Comparison of ENCODE assay signal across 8 mouse cellular contexts in genomic region chr2:76338215-76339156, GRCm38 (mm10). TPM values are rescaled to one million over a fixed set of nuclear protein-coding genes. Genes with fewer than 3 reads are reported as not detected.
DNase-seq lines count a peak whose midpoint lies in the region; ATAC-seq and TF ChIP-seq lines count a peak whose summit lies in the region.

TSS of gene Pde11a (minus strand) at chr2:76338774.

- no peak for TF ChIP-seq EP300 in lung, postnatal 0 days (IDR thresholded peaks at IDR 0.05)

- H3K36me3 ChIP-seq in heart, embryonic 16.5 days (ENCODE audit: control insufficient read depth, insufficient read depth) = no peaks in the 10 kb centered on the region
- H3K36me3 ChIP-seq in lung, postnatal 0 days (ENCODE audit: insufficient read depth, low read length) = no peaks in the 10 kb centered on the region

- ATAC-seq in common myeloid progenitor, adult 5-6 weeks (replicated peaks; ENCODE audit: low read depth, poor library complexity, severe bottlenecking) = peak; percentile 71
- no peak for ATAC-seq in heart, embryonic 16.5 days (replicated peaks; ENCODE audit: extremely low read depth, insufficient read depth, low FRiP score)
- ATAC-seq in lung, postnatal 0 days = peak; percentile 80

- no peaks in the 10 kb centered on the region for H3K9me3 ChIP-seq in heart, embryonic 16.5 days (replicated peaks; ENCODE audit: control insufficient read depth, low read length)
- H3K9me3 ChIP-seq in lung, postnatal 0 days (ENCODE audit: low read length) = no peaks in the 10 kb centered on the region

- H3K4me3 ChIP-seq in heart, embryonic 16.5 days (ENCODE audit: low read length) = peak within 1 kb of the TSS; percentile 60
- H3K4me3 ChIP-seq in lung, postnatal 0 days (ENCODE audit: low read depth, low read length) = peak within 1 kb of the TSS; percentile 39

- H3K27me3 ChIP-seq in heart, embryonic 16.5 days (ENCODE audit: control insufficient read depth, insufficient read depth, low read length) = peaks cover 3% of the 10 kb centered on the region; the same call in 1 of the 2 replicates
- H3K27me3 ChIP-seq in lung, postnatal 0 days (replicated peaks; ENCODE audit: insufficient read depth, low read length) = 0 out of 2 replicates have a peak, but pooled peaks cover 3% of the 10 kb centered on the region

- no peak for TF ChIP-seq CTCF in lung, postnatal 0 days (IDR thresholded peaks at IDR 0.05)

- WGBS in heart, embryonic 16.5 days = 16% methylated on average over 41 of the region's 41 CpGs
- 18% methylated on average over 35 of the region's 41 CpGs for WGBS in lung, postnatal 0 days

- peak within 1 kb of the TSS; percentile 55 for H3K9ac ChIP-seq in heart, embryonic 16.5 days (ENCODE audit: low read length)
- H3K9ac ChIP-seq in lung, postnatal 0 days (replicated peaks; ENCODE audit: low read depth) = no peak within 1 kb of the TSS

- H3K4me2 ChIP-seq in heart, embryonic 16.5 days (ENCODE audit: low read depth, low read length) = peak within 1 kb of the TSS; percentile 94
- peak within 1 kb of the TSS; percentile 76 for H3K4me2 ChIP-seq in lung, postnatal 0 days (replicated peaks; ENCODE audit: low read depth, low read length)

- no peak within 1 kb of the TSS for H3K27ac ChIP-seq in heart, embryonic 16.5 days (ENCODE audit: low read length)
- no peak within 1 kb of the TSS for H3K27ac ChIP-seq in lung, postnatal 0 days (ENCODE audit: low read length)

- DNase-seq in layer of hippocampus, postnatal 10 days (ENCODE audit: low spot score in 2 of 2) = peak; percentile 18 to 24
- DNase-seq in layer of hippocampus, adult 11-12 months (ENCODE audit: low spot score) = no peak
- peak; percentile 79 for DNase-seq in kidney, postnatal 10 days
- DNase-seq in lung, postnatal 0 days (ENCODE audit: low spot score) = peak; percentile 50
- DNase-seq in retina, postnatal 1 day = peak; percentile 71
- DNase-seq in frontal cortex, postnatal 25 days (ENCODE audit: low spot score in 2 of 2) = no peak

- 0 out of 2 replicates have a peak, but pooled peaks cover 2% of the 10 kb centered on the region for H3K4me1 ChIP-seq in heart, embryonic 16.5 days (ENCODE audit: control insufficient read depth, insufficient read depth, low read length)
- no peaks in the 10 kb centered on the region for H3K4me1 ChIP-seq in lung, postnatal 0 days (ENCODE audit: insufficient read depth, low read depth, low read length)

RNA-seq across cellular contexts. Expression of gene Pde11a, which starts in this region (rescaled TPM):
- 1 to 10 TPM; 5.0 to 6.4 TPM for total RNA-seq in layer of hippocampus, postnatal 10 days (2021)
- total RNA-seq in common myeloid progenitor, adult 5-6 weeks (2017) = not detected in 2 replicates
- polyA plus RNA-seq in heart, embryonic 16.5 days (2015; fragmentation: Nextera tagmentation; extraction: Ambion mirVana) = 0.04 and 0.11 TPM in 2 replicates
- 0.16 TPM in 1 of 2 replicates, not detected in the other for polyA plus RNA-seq in lung, postnatal 0 days (2015; fragmentation: Nextera tagmentation; extraction: Ambion mirVana)

Comparison
In these comparisons a context has a peak if more than half of its experiments do, and no peak if none do; other contexts are left out.
1. DNase-seq: peak in layer of hippocampus, postnatal 10 days (2 of 2), kidney, postnatal 10 days (single experiment) and retina, postnatal 1 day (single experiment); none in layer of hippocampus, adult 11-12 months (single experiment) and frontal cortex, postnatal 25 days (0 of 2).
2. Peak in ATAC-seq in common myeloid progenitor, adult 5-6 weeks; RNA of the gene not detected or under 1 TPM.
3. Peak in DNase-seq, ATAC-seq, H3K4me3 ChIP-seq and H3K4me2 ChIP-seq in lung, postnatal 0 days; RNA of the gene not detected or under 1 TPM.